Mouse (Mus musculus) regulatory T cell (primary cell): ENCODE measurements at regions not wholly inside any gene's neighbourhood (a gene's known extent, or its start where the extent isn't known, plus 50 kb on each side); places are given as distances from the start of the nearest gene placed in this dataset.

ENCODE experiments used
- in situ Hi-C: fragments of 300-600 bp; cut with MboI, MseI; formaldehyde crosslinking; loops from one replicate; pipeline ENCODE4 v1.15.1; 2025; ENCODE audit warnings: high pct_unique_total_duplicates

- in situ Hi-C loops, result no loop called here
Observed at GRCm38 (mm10) chr1:186505051-186505711, 200.6 kb downstream of the Tgfb2 start.

- in situ Hi-C loops, result no loop called here
Observed at GRCm38 (mm10) chr1:186501726-186502125, 204.1 kb downstream of the Tgfb2 start.

DNA sequence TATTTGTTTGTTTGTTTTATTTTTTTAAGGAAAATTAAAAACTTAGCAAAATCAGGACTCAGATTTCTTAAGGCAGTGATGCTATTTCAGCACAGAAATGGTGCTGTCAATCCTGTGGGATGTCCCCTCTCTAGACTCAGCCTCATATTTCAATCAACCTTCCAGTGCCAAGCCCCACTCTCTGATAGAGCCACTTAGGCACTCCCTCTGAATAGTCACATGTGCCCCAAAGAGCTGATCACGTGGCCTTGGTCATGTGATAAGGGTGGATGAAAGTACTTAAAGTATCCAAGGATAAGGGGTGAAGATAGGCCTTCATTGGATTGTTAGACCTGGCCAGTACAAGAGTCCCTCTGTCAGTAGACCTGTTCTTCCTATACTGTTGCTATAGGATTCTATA is 207.9 kb downstream of the Tgfb2 start:
- in situ Hi-C loops, result no loop called here

- in situ Hi-C loops, result no loop called here
Observed at GRCm38 (mm10) chr1:186497333-186497732, 208.5 kb downstream of the Tgfb2 start.

DNA sequence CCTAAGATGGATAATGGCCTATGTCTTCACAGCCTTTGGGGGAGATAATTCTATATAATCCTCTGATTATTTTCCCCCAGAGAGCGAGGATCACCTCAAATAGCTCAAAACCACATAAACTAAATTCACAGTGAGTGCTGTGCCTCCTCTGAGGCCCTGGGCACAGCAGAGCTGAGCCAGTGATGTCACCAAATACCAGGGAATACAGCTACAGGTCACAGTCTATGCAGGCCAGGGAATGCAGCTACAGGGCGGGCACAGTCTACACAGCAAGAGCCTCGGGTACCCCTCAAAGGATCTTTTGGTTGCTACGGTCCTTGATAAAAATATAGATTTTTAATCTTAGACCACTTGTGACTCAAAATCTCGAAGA is 211.4 kb downstream of the Tgfb2 start:
- in situ Hi-C loops, result no loop called here

- in situ Hi-C loops, result no loop called here
Observed at GRCm38 (mm10) chr1:186493664-186494410, 212.0 kb downstream of the Tgfb2 start.

DNA sequence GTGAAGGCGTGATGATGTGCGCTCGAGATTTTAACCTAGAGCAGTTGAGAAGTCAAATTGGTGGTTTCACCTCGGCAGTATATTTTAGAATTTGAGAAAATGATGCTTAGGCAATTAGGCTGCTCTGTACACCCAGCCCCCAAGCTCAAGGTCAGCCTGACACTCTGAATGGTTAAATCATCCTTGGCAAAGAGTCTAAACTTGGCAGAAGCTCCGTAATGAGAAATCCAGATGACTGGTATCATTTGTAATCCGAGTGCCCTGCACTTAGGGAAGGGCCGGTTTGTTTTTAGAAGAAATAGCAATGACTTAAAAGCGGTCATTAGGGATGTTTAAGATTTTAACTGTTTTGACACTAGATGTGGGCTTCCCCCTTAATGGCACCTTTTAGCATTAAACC is 223.6 kb downstream of the Tgfb2 start:
- in situ Hi-C loops, result no loop called here

DNA sequence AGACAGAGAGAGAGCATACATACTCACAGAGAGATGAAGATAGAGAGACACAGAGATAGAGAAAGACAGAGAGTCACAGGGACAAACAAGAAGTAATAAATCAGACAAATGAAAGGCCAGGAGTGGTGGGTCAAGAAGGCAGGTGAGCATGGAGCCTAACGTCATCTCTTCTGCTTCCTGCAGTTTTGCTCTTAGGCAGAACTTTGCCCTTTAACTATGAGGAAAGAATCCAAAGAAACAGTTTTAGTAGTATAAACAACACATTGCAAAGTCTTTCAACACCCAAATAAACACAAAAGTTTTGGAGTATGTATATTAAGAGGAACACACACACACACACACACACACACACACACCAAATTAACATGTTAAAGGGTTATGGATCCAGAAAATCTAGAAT is 225.8 kb downstream of the Tgfb2 start:
- in situ Hi-C loops, result no loop called here

DNA sequence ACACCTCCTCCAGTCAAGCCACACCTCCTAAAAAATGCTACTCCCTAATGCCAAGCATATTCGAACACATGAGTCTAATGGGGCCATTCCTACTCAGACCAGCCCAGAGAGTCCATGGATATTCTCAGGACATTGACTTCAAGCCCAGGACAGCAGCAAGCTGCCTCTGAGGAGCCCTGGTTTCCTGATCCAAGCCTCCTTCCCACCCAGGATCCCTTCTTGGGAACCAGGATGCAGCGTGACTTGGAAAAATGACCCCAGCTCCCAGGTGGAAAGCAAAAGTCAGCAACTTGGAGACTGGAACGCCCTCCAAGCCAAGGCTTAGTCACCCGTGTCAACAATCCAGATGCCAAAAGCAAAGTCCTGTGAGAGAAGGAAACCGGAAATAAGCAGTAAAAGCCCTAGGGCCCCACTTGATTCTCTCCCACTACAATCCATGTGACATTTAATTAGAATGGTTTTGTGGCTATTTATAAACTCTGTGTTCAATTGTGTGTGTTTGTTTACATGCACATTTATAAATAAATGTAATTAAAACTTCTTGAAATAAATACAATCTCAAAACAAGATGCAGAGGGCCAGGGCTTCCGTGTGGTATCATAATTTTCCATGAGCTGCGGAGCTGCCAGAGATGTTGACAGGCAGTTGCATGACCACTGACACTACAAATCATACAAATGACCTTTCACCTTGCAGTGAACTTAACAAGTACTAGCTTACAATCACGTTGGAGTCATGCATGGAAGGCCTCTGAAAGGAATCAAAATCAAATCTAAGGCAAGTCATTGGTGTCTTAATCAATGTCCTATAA is 227.2 kb downstream of the Tgfb2 start:
- in situ Hi-C loops, result no loop called here

DNA sequence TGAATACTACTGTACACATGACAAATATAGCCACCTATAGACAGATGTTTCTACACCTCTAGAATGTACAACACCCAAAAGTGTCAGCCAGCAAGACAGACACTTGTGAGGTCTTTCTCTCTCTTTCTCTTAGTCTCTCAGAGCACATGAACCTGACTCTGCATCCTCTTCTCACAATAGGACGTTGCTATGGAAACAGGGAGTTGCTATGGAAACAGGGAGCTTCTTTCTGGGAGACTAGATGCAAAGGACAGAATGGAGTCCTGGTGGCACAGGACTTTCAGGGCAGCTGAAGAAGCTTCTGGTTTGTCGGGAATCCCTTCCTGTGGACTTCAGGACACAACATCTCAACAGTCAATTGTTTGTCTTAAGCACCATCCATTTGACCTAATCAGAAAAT is 230.9 kb downstream of the Tgfb2 start:
- in situ Hi-C loops, result no loop called here

DNA sequence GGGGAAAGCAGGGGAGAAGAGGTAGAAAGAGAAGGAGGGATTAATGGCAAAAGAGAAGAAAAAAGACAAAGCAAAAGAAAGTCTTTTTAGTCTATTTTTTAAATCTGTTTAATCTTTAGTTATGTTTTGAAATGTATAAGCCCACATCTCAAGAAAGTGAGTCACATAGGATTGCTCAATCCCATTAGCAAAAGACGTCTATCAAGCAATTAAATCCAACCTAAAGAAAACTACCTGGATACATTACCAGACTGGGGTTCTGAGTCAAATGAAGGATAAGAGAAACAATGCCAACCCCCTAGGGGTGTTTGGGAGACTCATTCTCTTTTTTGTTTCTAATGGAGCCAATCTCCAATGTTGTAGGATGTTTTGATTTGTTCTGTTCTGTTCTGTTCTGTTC is 231.4 kb downstream of the Tgfb2 start:
- in situ Hi-C loops, result no loop called here

GRCm38 (mm10) chr1:186472955-186473354 is 232.8 kb downstream of the Tgfb2 start:
- in situ Hi-C loops, result no loop called here

GRCm38 (mm10) chr1:186465526-186465925 is 240.3 kb downstream of the Tgfb2 start:
- in situ Hi-C loops, result no loop called here

GRCm38 (mm10) chr1:186460742-186461141 is 245.0 kb downstream of the Tgfb2 start:
- in situ Hi-C loops, result no loop called here

DNA sequence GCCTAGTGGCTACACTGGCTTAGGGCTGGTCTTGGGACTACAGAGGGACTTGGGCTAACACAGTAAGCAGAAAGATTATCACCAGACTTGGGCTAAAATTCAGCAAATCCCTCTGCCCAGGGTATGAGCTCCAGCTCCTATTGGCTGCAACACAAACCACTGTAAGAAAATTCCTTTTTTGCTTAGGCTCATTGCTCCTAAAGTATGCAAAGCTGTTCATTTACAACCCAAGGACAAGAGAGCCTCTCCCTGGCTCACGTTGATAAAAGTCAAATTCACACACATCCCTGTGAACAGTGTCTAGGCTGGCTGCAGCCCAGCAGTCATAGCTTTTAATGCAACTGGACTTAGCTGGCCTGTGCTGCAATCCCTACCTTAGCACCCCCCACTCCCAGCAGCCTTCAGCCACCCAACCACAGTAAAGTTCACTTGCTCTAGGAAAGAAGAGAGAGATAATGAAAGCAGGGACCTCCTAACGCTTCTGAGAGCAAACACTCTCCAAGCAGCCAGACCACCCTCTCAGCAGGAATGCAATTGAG is 247.6 kb downstream of the Tgfb2 start:
- in situ Hi-C loops, result no loop called here

- in situ Hi-C loops, result no loop called here
Observed at GRCm38 (mm10) chr1:186457098-186457497, 248.7 kb downstream of the Tgfb2 start.

GRCm38 (mm10) chr1:186456131-186456530 is 249.7 kb downstream of the Tgfb2 start:
- in situ Hi-C loops, result no loop called here

DNA sequence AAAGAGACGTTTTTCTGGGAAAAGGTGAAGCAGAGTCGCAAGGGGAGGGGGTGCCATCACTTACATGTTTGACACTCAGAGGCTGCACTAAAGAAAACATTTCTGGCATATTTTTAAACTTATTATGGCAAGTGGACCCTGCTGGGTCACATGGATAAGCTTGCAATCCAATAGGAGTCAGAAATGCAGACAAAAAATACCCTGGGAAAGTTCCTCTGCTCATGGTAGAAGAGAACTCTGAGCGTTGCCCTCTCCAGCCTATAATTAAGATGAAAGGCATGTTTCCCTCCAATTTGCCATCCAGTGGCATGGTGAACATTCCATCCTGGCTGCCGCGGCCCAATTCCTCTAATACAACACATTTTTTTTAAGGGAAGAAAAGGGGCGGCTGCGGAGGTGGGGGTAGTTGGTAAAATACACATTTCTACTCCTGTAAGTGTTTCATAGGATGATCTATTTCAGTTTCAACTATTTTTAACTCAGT is 250.6 kb downstream of the Tgfb2 start:
- in situ Hi-C loops, result no loop called here

GRCm38 (mm10) chr1:186454393-186455085 is 251.2 kb downstream of the Tgfb2 start:
- in situ Hi-C loops, result no loop called here

DNA sequence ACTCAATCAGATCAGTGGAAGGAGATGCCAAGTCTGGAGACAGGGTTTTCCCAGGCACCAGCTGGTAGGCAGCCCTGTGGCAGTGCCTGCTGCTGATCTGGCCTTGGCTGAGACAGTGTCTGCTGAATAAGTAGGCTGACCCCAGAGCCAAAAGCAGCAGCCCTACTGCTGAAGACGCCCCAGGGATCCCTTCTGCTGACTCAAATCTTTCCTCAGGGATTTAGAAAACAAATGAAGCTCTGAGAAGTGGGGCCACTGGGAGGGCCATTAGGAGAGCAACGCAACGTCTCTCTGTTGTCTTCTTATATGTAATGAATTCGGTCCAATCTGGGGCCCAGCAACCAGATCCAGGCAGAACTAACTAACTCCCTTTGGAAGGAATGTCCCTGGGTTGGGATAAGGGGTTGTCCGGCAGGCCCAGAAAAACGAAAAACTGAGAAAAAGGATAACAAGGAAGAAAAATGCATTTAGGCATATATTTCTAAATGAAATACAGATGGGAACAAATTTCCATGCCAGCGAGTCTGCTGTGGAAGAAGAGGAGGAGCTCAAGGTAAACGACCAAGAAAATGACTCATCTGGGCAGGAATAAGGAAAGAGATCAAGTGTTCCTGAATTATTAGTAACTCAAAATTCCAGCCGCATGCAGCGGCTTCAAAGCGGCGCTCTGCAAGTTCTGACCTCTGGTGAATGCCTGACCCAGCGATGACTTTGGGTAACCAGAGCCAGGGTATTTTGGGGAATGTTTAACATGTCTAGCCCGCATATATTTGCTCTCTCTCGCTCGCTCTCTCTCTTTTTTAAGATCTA is 256.7 kb downstream of the Tgfb2 start:
- in situ Hi-C loops, result no loop called here

DNA sequence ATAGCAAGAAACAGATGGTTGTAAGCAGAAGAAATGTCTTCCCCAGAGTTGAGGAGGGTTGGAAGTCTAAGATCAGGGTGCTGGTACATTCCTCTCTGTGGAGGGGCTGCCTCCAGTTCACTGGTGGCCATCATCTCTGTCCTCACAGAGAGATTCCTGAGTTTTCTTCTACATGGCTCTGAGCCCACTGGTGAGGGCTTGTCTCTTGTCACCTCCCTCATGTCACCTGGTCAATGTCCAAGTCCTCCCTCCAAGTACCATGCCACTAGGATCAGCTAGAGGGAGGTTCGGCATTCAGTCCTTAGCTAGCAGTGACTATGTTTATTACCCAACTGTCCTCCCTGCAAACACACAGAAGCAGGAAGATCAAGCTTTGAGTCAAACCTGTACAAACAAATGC is 258.3 kb downstream of the Tgfb2 start:
- in situ Hi-C loops, result no loop called here
